Mouse (Mus musculus): ENCODE measurements around the gene Tmem186. TPM values are rescaled to one million over a fixed set of nuclear protein-coding genes. Genes with fewer than 3 reads are reported as not detected.

Tmem186 gene
- polyA plus RNA-seq, 1 experiment = 7.1 TPM

GRCm38 (mm10) chr16:8584248-8584647, 53.3 kb downstream of the Tmem186 start:
- Histone ChIP-seq H3K4me3 (ENCODE audit: insufficient read depth, low read length) (no peak overlapping the region), H3K27ac (ENCODE audit: insufficient read depth, low read depth, low read length) (no peak overlapping the region), H3K4me1 (ENCODE audit: control insufficient read depth, insufficient read depth, low read length) (no peaks in the 10 kb centered on the region)
- TF ChIP-seq CTCF (IDR thresholded peaks at IDR 0.05; ENCODE audit: low read depth, low read length) = no peak
- TF ChIP-seq POLR2A (IDR thresholded peaks at IDR 0.05; ENCODE audit: borderline replicate concordance, low read depth, low read length) = no peak

Other genes starting within 250 kb of the Tmem186 start
- not detected in 2 replicates for gene Tmem114, start 212.6 kb downstream of the Tmem186 start, polyA plus RNA-seq (2012; ENCODE audit: insufficient read depth, insufficient read length, missing spikeins)
- gene Mettl22, start 166.9 kb downstream of the Tmem186 start, polyA plus RNA-seq (2012; ENCODE audit: insufficient read depth, insufficient read length, missing spikeins) = 6.1 and 9.7 TPM in 2 replicates
- not detected in 2 replicates for gene Abat, start 124.3 kb downstream of the Tmem186 start, polyA plus RNA-seq (2012; ENCODE audit: insufficient read depth, insufficient read length, missing spikeins)
- 58.2 and 59.0 TPM in 2 replicates for gene Pmm2, start within 50 bp of the Tmem186 start, polyA plus RNA-seq (2012; ENCODE audit: insufficient read depth, insufficient read length, missing spikeins)
- 24.0 and 26.3 TPM in 2 replicates for gene Carhsp1, start 34.4 kb upstream of the Tmem186 start, polyA plus RNA-seq (2012; ENCODE audit: insufficient read depth, insufficient read length, missing spikeins)
- not detected in 2 replicates for gene Gm5767, start 43.1 kb upstream of the Tmem186 start, polyA plus RNA-seq (2012; ENCODE audit: insufficient read depth, insufficient read length, missing spikeins)
- 61.2 and 65.5 TPM in 2 replicates for gene Usp7, start 154.6 kb upstream of the Tmem186 start, polyA plus RNA-seq (2012; ENCODE audit: insufficient read depth, insufficient read length, missing spikeins)
- 49.7 and 54.4 TPM in 2 replicates for gene 1810013L24Rik, start 192.4 kb upstream of the Tmem186 start, polyA plus RNA-seq (2012; ENCODE audit: insufficient read depth, insufficient read length, missing spikeins)

Data from bone marrow macrophage, adult 2 months (primary cell).